Mouse (Mus musculus): ENCODE results near the gene Ppt1. TPM values are rescaled to one million over a fixed set of nuclear protein-coding genes. Genes with fewer than 3 reads are reported as not detected.

Gene Ppt1
- polyA plus RNA-seq, 1 experiment from 2014 or later: 131 TPM

GRCm38 (mm10) chr4:122870027-122870426 lies 34.0 kb downstream of the Ppt1 start:
- peak; percentile 72 for DNase-seq (ENCODE audit: low spot score)

- no peak for DNase-seq (ENCODE audit: low spot score)
Observed at GRCm38 (mm10) chr4:122870741-122871140, 34.7 kb downstream of the Ppt1 start.

- no peak for DNase-seq (ENCODE audit: low spot score)
Observed at GRCm38 (mm10) chr4:122871269-122871668, 35.2 kb downstream of the Ppt1 start.

- peak; percentile 65 for DNase-seq (ENCODE audit: low spot score)
Observed at GRCm38 (mm10) chr4:122871989-122872388, 35.9 kb downstream of the Ppt1 start.

- DNase-seq (ENCODE audit: low spot score): peak; percentile 52
Observed at GRCm38 (mm10) chr4:122873003-122873402, 37.0 kb downstream of the Ppt1 start.

GRCm38 (mm10) chr4:122873512-122873911 lies 37.5 kb downstream of the Ppt1 start:
- no peak for DNase-seq (ENCODE audit: low spot score)

GRCm38 (mm10) chr4:122878333-122879070 lies 42.5 kb downstream of the Ppt1 start:
- DNase-seq (ENCODE audit: low spot score): no peak

GRCm38 (mm10) chr4:122882544-122882943 lies 46.5 kb downstream of the Ppt1 start:
- no peak for DNase-seq (ENCODE audit: low spot score)

- DNase-seq (ENCODE audit: low spot score): no peak
Observed at GRCm38 (mm10) chr4:122883294-122883693, 47.3 kb downstream of the Ppt1 start.

- no peak for DNase-seq (ENCODE audit: low spot score)
Observed at GRCm38 (mm10) chr4:122884051-122884450, 48.0 kb downstream of the Ppt1 start.

- no peak for DNase-seq (ENCODE audit: low spot score)
Observed at GRCm38 (mm10) chr4:122884481-122885340, 48.7 kb downstream of the Ppt1 start.

GRCm38 (mm10) chr4:122885768-122886578 lies 49.9 kb downstream of the Ppt1 start, which contains the start of gene Cap1:
Gene Cap1, minus strand, starts transcription at chr4:122886056.
- peak; percentile 96 for DNase-seq (ENCODE audit: low spot score)

- no peak for DNase-seq (ENCODE audit: low spot score)
Observed at GRCm38 (mm10) chr4:122886579-122887254, 50.7 kb downstream of the Ppt1 start.

GRCm38 (mm10) chr4:122887336-122887735 lies 51.3 kb downstream of the Ppt1 start:
- no peak for DNase-seq (ENCODE audit: low spot score)

GRCm38 (mm10) chr4:122890881-122891481 lies 54.9 kb downstream of the Ppt1 start:
- DNase-seq (ENCODE audit: low spot score): no peak

- no peak for DNase-seq (ENCODE audit: low spot score)
Observed at GRCm38 (mm10) chr4:122891597-122891996, 55.6 kb downstream of the Ppt1 start.

GRCm38 (mm10) chr4:122892157-122892556 lies 56.1 kb downstream of the Ppt1 start:
- no peak for DNase-seq (ENCODE audit: low spot score)

- no peak for DNase-seq (ENCODE audit: low spot score)
Observed at GRCm38 (mm10) chr4:122897750-122898149, 61.7 kb downstream of the Ppt1 start.

GRCm38 (mm10) chr4:122898313-122898712 lies 62.3 kb downstream of the Ppt1 start:
- peak; percentile 77 for DNase-seq (ENCODE audit: low spot score)

GRCm38 (mm10) chr4:122902156-122902555 lies 66.1 kb downstream of the Ppt1 start:
- DNase-seq (ENCODE audit: low spot score): no peak
